Mouse (Mus musculus) layer of hippocampus, adult 11-12 months (tissue): ENCODE data around the gene Spty2d1.
A peak's percentile ranks its signal among the peaks of the same experiment; 100 is the strongest.
"Not testable (repeated sequence)": the region's sequence is repeated elsewhere in the genome, so short reads cannot be mapped to it uniquely, and the experiment has no call there.

Source experiments
- DNase-seq: peaks from one replicate; pipeline ENCODE4 v3.0.0; 2022; ENCODE audit warnings: low spot score

Spty2d1 gene

DNA sequence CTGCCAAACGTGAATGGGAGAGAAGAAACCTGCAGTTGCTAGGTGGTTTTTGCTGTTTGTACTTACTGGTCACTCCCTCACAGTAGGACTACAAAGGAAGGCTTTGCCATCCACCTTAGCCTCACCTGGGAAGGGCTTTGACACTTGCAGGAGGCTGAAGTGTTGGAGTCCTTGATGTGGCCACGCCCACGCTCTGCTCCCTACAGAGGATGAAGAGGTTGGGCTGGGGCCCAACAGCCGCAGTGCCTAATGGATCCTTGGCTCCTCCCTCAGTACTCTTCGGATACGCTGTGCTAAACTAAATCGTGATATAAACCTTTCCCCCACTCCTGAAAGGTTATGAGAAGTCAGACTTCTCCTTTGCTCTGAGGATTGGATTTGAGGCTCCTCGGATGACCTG lies 12.7 kb upstream of the Spty2d1 start:
- no peak for DNase-seq

DNA sequence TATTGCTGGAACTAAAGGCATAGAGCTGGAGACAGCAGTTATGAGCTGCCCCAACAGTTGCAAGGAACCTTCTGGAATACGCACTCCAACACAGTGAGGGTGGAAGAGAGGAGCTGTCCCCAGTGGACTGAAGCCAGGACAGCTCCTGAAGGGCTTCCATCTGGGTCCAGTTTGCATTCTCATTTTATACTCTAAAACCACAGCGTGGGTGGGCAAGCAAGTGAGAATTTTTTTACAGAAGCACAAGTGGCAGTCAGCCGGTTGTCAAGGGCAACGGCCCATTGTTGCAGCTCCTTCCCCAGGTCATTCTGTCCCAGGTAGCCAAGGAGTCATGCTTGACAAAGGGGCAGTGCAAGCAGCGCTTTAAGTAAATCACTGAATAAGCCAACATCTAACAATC lies 11.4 kb upstream of the Spty2d1 start:
- peak; percentile 39 for DNase-seq

DNA sequence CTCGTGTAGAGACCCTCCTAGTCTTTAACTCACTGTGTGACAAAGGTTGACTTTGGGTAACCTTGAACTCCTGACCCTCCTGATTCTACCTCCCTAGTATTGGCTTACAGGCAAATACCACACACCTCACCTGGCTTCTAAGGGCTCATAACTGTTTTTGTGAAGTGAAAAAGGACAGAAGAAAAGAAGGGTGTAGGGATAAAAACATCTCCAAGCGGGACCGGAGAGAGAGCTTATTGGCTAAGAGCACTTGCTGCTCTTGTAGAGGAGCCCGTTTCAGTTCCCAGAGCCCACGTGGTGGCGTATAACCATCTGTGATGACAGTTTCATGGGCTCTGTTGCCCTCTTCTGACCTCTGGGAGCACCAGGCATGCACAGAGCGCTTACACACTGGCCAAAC lies 8.9 kb upstream of the Spty2d1 start:
- DNase-seq, result no peak

DNA sequence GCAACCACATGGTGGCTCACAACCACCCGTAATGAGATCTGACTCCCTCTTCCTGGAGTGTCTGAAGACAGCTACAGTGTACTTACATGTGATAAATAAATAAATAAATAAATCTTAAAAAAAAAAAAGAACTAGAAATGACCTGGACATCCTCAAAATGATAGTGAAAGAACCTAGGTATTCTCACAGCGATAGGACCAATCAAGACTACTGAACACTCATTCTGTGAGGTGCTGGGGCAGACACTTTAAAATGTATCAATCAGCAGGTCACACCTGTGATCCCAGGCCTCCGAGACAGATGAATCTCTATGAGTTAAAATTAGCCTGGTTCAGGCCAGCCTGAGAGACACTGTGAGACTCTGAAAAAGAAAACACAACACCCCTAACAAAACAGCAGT lies 8.4 kb upstream of the Spty2d1 start:
- no peak for DNase-seq

DNA sequence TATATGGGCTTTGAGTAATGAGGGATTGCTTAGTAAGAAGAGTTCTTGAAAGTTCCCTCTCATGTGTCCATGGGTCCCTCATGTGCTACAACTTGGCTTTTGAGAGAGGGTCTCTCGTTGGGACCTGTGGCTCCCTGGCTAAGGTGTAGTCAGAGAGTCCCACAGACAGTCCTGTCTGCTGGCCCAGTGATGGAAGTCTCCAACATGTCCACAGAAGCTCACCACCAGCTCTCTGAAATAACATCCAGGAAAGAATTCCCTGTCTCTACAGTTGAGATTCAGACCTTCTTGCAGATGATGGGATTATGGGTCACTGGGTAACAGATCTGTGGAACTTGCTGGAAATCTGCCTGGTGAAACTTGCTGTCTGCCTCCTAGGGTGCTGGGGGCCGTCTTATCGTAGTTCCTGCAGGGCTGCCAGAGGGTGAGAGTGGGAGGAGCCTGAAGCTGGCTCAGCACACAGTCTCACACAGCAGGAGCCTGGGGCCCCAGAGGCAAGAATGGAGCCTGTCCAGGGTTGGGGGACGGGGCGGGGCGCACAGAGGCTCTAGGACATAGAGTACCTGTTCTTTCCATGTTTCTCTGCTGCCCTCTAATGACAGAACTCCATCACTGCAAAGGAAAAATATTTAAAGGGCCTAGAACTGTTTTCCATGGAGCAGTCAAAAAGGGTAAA lies 7.3 kb upstream of the Spty2d1 start:
- DNase-seq, result peak; percentile 88

DNA sequence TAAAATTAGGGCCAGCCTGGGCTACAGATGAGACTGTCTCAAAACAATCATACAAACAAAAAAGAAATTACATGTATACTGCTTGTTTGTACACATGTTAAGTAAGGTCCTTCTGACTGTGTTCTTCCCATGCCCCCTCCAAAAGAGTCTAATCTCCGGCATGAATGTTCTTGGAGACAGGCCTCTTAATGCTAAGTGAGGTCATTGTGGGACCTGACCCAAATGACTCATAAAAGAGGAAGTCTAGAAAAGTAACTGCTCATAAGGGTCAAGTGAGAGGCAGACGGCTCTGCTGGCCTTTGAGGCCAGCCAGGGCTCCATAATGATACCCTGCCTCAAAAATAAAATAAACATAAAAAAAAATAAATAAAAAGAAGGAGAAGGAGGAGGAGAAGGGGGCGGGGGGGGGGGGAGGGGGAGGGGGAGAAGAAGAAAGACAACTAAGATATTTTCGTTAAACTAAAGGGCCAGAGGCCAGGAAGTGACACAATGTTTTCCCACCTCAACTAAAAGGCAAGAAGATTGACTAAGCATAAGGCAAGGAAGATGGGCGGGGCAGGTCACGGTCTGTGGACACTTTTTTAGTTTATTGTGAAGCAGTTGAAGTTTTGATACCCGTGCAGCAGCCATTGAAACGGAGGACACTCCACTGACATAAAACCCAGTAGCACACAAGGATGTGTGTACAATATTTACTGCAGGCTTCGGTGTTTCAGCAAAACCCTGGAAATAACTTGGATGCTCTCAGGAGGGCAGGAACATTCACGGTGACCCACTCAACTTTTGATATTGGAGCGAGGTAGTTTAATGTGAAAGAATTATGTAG lies 6.6 kb upstream of the Spty2d1 start:
- DNase-seq, result no peak

DNA sequence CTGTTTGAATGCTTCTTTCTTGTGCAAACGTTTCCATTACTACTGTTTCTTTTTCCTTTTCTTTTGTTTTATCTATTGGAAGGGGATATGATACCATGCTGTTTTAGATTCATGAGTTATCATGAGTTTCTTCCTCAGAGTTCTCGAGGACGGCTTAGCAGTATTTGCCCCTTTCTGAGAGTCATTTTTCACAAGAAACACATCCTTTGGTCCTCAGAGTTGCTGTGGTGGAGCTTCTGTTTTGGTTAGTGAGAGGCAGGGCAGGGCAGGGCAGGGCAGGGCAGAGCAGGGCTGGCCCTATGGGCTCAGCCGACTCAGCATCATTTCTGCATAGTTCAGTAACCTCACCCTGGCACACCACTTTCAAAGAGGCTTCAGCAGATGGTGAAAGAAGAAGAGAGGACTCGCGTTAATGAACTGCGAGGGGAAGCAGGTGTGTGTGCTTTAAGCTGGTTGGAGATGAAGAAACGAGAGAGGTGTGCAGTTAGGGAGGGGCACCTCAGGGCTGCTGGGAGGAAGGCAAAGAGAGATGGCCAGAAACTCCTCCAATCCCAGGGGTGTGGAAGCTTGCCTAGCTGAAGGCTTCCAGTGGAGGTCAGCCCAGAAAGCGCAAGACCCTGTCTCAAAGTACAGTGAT lies 5.0 kb upstream of the Spty2d1 start:
- DNase-seq, result no peak

DNA sequence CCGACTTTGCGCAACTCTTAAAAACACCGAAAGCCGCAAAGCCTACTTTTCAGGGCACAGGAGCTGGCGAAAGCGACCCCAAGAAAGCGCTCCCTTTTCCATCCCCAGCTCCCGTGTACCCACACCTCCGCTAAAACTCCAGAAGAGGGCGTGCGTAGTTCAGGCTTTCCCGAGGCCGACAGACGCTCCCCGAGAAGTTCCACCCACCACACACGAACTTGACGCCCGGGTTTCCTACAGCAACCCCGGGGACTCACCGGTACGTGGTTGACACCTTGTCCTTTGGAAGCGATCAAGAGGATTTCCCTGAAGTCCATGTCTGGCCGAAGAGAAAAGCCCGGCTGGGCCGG lies 418 bp downstream of the Spty2d1 start:
- no peak for DNase-seq

DNA sequence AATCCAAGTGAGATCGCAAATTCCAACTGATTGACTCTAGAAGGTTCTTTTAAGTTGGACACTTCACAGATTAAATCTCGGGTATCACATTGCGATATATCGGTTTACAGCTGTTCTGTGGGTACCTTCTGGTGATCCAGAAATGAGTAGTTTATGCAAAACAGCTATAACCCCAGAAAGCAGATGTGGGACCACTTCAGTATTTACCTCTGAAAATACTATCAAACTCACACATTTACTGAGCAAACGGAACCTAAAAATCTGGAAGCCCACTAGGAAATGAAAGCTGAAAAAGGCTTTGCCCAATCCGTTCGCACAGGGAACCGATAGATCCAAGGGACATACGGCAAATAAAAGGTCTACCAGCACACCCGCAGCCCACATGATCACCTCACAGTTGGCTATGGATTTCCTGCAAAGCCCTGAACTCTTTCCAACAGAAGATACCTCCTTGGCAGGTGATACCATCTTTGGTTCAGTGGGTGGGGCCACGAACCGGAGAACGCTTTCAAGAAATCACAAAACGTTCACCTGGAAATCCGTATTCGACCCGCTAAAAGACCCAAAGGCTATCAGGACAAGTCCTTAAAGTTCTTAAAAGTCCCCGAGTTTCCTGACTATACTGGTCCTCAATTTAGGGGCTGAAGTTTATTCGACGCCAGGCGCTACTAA lies 966 bp downstream of the Spty2d1 start:
- DNase-seq, result no peak

DNA sequence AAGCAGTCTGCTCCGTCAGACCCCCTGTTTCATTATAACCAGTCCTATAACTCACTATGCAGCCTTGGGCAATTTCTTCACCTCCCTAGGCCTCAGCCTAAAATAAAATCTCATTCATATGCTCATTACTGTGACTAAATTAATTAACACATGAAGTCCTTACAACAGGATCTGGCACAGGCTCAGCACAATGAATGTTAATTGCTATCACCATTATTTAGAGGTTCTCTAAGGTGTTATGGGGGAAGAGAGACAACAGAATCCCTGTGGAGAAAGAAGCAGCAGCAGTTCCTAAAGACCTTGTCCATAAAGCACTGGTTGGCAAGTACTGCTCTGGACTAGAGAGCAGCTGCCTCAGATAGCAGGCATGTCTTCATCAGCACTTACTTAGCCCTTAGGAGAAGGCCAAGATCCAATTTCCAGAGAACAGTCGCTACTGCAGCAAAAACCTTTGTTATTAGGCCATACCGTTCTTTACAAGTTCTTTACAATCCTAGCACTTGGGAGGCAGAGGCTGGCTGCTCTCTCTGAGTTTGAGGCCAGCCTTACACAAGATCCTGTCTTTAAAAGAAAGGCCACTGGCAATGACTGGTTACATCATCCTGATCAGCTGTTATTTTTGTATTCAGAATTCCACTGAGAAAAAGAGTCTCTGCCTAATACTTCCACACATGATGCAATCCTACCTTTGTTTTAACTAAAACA lies 4.6 kb downstream of the Spty2d1 start:
- no peak for DNase-seq

DNA sequence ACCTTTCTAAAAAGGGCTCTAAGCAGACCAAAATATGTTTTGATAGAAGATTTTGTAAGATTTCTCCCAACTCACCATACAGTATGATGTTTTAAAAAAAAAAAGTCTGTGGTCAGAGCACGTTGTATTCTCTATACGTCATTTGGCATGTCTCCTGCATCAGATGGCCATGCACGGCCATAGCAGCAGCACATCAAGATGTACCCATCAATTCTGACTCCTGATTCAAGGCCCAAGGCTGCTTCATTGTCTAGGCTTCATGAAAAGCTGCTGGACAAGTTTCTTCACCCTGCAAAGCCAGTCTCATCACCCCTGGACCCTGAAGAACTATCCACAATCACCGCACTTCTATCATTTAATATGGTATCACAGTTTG lies 6.3 kb downstream of the Spty2d1 start:
- DNase-seq, result no peak

DNA sequence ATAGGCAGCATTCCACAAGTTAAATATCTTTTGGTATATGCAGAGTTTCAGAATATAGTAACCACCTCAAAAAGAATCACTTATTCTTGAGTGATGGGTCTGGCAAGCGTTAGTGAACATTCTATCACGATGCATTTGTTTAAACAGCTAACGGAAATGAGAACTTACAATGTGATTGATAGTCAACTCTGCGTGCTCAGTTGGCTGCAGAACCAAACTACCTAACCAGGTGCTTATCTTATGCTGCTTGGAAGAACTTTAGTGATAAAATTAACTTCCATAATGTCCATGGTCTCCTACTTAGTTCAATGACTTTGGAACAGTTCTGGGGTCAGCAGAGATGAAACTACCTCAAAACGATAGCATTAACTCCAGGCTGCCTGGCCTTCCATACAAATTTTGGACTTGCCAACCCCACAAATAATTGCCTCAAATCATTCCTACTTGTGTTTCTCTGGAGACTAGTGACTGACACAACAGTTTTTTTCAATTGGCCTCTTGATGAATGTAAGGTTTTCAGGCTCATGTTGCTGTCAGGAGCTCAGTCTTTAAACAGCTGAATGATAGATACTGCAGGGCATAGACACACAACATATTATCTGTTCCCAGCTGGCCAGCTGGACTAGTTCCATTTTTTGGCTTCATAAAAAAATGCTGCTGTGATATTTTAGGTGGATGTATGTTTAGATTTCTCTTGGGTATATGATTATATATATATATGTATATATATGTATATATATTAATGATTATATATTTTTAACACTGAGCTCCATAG lies 6.9 kb downstream of the Spty2d1 start:
- no peak for DNase-seq

DNA sequence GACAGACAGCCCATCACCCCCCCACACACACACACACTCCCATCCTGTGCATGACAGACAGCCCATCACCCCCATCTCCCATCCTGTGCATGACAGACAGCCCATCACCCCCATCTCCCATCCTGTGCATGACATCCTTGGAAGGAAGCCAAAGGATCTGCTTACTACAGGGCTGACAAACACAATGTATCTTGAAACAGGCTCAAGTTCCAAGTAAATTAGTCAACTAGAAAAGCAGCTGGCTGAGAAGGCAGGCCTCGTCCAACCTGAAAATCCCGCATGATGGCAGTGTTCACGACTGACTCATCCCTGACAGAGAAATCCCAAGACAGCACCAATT lies 7.6 kb downstream of the Spty2d1 start:
- no peak for DNase-seq

DNA sequence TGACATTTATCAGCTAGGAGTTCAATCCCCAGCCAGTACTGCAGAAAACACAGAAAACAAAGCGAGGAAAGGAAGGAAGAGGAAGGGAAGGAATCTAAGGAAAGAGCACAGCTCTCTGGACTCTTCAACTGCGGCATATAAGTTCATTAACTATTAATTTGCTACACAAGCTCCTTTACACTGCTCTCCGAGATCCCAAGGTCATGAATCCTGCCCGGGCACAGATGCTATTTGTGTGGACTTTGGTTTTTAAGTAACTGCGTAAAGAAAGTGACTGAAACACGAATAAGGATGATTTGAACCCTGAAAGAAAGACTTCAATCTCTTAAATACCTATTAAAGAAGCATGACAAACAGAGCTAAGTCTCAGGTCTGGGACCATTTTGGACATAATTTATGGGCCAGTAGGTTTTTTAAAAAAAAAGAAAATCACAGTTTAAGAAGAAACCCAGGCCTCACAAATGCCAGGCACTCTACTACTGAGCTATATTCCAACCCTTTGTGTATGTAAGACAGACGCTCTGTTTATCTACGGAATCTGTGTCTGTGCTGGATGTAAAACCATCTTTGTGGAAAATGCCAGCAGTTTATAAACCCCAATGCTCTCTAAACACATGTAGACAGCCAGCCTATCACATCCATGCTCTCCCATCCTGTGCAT lies 8.1 kb downstream of the Spty2d1 start:
- no peak for DNase-seq

DNA sequence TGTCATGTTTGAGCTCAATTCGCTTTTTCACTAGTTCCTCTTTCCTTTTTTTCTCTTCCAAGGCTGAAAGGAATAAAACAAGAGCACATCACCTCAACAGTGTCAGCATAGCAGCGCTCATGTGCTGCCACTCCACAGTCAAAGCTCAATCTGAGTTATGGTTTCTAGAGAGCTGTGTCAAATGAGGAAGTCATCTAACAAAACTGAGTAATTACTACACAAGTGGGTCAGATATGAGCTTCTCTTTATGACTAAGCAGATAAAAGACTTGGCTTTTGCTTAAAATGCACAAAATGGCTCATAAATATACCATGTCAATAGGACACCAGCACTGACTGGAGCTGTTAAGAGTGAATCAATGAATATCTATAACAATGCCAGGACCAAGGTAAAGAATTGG lies 9.3 kb downstream of the Spty2d1 start:
- DNase-seq, result no peak

DNA sequence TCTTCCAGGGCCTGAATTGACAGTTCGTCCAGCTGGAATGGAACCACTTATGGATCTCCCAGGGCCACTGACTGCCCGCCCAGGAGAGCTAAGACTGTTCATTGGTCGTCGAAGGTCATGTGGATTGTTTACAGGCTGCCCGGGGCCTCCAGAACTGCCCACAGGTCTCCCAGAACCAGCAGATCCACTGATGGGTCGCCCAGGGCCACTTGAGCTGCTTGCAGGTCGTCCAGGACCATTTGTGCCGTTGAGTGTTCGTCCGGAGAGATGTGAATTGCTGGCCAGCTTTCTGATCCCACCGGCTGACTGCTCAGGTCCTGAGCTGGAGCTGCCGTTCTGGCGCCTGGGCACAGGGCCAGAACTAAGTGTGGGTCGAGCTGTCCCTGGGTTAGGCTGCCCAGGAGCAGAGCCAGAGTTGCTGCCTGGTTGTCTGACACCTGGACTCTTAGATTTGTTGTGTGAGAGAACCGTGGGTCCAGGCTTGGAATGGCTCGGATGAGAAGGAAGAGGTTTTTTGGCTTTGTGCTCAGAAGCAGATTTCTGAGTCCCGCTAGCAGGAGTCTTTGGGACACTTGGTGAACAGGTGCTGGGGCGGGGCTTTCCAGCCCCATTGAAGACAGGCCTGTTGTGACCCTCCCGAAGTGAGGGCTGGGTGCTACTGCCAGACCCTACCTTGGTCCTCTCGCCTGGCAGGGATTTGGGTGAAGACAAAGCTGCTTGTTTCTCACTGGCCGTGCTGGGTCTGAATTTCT lies 10.4 kb downstream of the Spty2d1 start:
- DNase-seq, result no peak

DNA sequence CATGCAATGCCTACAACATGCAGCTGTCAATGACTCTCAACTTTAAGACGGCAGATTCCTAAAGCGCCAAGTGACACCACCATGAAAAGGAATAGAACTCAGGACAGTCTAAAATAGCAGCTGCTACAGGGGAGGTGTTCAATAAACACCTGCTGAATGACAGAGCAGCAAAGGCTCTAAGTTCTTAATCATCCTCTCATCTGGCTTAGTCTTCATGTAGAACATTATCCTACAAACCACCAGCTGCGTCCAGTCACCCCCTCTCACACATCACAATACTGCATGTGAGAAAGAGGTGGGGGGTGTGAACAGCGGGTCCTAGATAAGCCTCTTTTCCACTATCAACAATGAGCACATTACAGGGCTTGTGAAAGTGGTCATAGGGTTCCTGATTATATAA lies 11.2 kb downstream of the Spty2d1 start:
- DNase-seq, result no peak

DNA sequence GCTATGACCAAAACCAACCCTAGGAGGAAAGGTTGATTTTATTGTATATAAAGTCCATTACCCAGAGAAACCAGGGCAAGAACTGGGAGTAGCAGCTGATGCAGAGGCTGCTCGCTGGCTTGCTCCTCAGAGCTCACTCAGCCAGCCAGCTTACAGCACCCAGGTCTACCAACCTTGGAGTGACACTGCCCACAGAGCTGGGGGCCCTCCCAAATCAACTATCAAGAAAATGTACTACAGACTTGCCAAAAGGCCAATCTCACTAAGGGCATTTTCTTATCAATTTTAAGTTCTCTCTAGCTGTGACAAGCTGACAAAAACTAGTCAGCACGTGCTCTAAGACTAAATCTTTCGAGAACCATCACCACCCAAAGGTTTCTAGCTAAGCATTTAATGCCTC lies 12.7 kb downstream of the Spty2d1 start:
- DNase-seq, result no peak

DNA sequence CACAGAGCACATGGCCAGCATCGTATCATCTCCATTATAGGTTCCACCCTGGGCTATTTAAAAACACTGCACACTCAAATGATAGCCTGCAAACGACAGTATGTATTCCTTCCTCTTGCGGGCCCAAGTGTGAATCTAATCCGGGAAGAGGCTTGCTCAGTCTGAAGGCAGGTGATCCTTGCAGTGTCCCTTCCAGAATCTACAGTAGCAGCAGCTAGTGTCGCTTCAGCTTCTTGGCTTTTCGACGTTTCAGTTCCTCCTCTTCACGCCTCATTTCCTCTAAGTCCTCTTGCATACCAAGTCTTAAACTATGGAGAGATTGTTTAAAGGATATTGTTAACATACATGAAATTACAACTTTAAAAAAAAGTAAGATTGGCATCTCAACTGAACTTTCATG lies 15.1 kb downstream of the Spty2d1 start:
- no peak for DNase-seq

DNA sequence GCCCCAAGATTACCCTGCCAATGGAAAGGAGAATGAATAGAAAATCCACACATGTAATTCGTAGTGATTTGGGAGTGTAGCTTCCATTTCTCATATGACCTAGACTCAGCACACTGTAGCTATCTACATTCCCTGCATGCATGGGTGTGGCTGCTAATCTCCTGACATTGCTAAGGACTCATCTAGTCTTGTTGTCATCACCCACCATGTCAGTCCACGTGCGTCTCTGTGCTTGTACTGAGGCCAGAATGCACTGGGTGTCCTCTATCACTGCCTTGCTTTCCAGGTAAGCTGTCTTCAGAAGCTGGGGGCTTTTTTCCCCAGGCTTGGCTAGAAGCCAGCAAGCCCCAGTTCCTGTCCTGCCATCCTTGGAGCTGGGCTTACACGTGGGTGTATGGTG lies 18.8 kb downstream of the Spty2d1 start:
- DNase-seq, result not testable (repeated sequence)
